Mouse (Mus musculus): ENCODE measurements around the gene Gm26920.
A peak's percentile ranks its signal among the peaks of the same experiment; 100 is the strongest.

GRCm38 (mm10) chr7:30072146-30073028, 17.8 kb downstream of the Gm26920 start, which contains the start of gene Zfp82:
- TF ChIP-seq MAX (IDR thresholded peaks at IDR 0.05) (peak; percentile 18), CTCF (IDR thresholded peaks at IDR 0.05; ENCODE audit: control insufficient read depth, insufficient read depth, insufficient read length) (no peak), USF1 (IDR thresholded peaks at IDR 0.05; ENCODE audit: low read depth) (no peak), FOSL1 (IDR thresholded peaks at IDR 0.05; ENCODE audit: insufficient read depth, low read length, poor library complexity, severe bottlenecking) (no peak)

All from C2C12 (cell line).